Mouse (Mus musculus): ENCODE data around the gene Atg7.

DNA sequence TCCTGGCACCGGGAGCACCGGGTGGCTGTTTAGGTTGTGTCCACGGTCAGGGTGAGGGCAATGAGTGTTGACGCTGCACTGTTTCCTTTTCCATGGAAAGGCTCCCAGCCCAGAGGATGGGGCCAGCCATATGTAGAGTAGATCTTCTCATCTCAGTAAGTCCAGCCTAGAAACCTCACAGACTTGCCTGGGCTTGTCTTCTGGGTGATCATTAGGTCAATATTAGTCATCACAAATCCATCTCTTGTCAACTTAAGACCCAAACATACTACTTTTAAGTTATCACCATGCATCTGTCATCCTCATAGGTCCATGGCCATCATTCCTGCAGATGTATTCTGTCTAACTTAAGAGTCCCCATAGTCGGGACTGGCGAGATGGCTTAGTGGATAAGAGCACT lies 24.6 kb downstream of the Atg7 start:
- TF ChIP-seq MAX (IDR thresholded peaks at IDR 0.05; ENCODE audit: low read depth), result no peak
- no peak for TF ChIP-seq POLR2A (IDR thresholded peaks at IDR 0.05; ENCODE audit: insufficient read length, low read depth)
- no peak for TF ChIP-seq POLR2AphosphoS2 (IDR thresholded peaks at IDR 0.05; ENCODE audit: insufficient read length, low read depth)

Data from myocyte (in vitro differentiated cells).